Mouse (Mus musculus) erythroblast, embryonic 14.5 days (primary cell): ENCODE measurements around the gene Uqcrh. TPM values are rescaled to one million over a fixed set of nuclear protein-coding genes. Genes with fewer than 3 reads are reported as not detected.
A peak's percentile ranks its signal among the peaks of the same experiment; 100 is the strongest.

Experiments used
- H3K27me3 ChIP-seq: 2 replicates; pipeline ENCODE4 v1.6.1; 2012; ENCODE audit warnings: inconsistent platforms; ENCODE audit not compliant: control insufficient read depth
- H3K36me3 ChIP-seq: 2 replicates; pipeline ENCODE4 v1.6.1; 2012; ENCODE audit warnings: mild to moderate bottlenecking, inconsistent platforms; ENCODE audit not compliant: control insufficient read depth
- H3K4me1 ChIP-seq: 2 replicates; pipeline ENCODE4 v1.6.1; 2012; ENCODE audit warnings: inconsistent platforms; ENCODE audit not compliant: control insufficient read depth
- H3K4me3 ChIP-seq: replicated peaks from 2 replicates; pipeline ENCODE3; 2012; ENCODE audit warnings: moderate library complexity, mild to moderate bottlenecking, inconsistent platforms
- H3K9me3 ChIP-seq: 2 replicates; pipeline ENCODE4 v1.6.1; 2012; ENCODE audit warnings: low read length, inconsistent platforms, mixed read lengths; ENCODE audit not compliant: control insufficient read depth
- GATA1 ChIP-seq: IDR thresholded peaks from 2 replicates; pipeline ENCODE4 v1.6.1; 2012; ENCODE audit warnings: low read length, inconsistent platforms, mixed read lengths
- TAL1 ChIP-seq: IDR thresholded peaks from 3 replicates; pipeline ENCODE4 v1.6.1; 2012; ENCODE audit warnings: low read length, inconsistent platforms, mixed read lengths
- polyA plus RNA-seq: library from polyadenylated mRNA; stranded (reverse); fragments of >175 nt; gene quantifications from 2 replicates; pipeline ENCODE4 v1.2.3, GENCODE M21; 2012

Uqcrh gene
- 12.6 and 16.3 TPM in 2 replicates for polyA plus RNA-seq

DNA sequence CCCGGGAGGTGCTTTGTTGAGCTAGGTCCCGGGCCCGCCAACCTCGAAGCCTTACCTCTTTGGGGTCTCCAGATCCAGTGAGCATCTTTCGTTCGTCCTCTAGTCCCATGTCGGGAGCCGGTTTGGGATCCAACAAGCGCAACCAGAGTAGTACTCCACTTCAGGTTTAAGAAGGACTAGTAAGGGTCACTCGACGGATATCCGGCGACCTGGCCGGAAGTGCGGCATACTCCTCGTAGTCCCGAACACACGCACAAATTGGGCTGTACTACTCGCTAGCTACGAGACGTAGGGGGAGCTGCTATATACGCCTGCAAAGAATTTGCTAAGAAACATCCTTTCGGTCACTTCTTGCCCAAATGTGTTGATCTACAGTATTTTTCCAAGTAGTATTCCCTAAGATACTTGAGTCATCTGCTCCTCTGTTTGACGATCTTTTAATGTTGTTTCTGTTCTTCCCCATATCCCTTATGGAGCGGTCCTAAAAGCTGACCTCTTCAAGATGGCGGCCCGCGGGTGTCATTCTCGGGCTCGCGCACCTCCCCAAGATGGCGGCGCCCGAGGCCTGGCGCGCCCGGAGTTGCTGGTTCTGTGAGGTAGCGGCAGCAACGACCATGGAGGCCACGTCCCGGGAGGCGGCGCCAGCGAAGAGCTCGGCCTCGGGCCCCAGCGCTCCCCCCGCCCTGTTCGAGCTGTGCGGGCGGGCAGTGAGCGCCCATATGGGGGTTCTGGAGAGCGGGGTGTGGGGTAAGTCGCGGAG, at the start of gene Uqcrh, which contains the start of gene Lrrc41:
Gene Uqcrh, minus strand, starts transcription at position 211 of the 760 bp plus-strand sequence.
Gene Lrrc41, plus strand, starts transcription at position 409 of the 760 bp plus-strand sequence.
- H3K4me1 ChIP-seq: peaks cover 47% of the 10 kb centered on the region
- H3K4me3 ChIP-seq: peak within 1 kb of the TSS; percentile 68
- TF ChIP-seq GATA1: no peak
- no peak for TF ChIP-seq TAL1
- no peaks in the 10 kb centered on the region for H3K9me3 ChIP-seq
- peaks cover 44% of the 10 kb centered on the region for H3K36me3 ChIP-seq
- H3K27me3 ChIP-seq: no peaks in the 10 kb centered on the region

DNA sequence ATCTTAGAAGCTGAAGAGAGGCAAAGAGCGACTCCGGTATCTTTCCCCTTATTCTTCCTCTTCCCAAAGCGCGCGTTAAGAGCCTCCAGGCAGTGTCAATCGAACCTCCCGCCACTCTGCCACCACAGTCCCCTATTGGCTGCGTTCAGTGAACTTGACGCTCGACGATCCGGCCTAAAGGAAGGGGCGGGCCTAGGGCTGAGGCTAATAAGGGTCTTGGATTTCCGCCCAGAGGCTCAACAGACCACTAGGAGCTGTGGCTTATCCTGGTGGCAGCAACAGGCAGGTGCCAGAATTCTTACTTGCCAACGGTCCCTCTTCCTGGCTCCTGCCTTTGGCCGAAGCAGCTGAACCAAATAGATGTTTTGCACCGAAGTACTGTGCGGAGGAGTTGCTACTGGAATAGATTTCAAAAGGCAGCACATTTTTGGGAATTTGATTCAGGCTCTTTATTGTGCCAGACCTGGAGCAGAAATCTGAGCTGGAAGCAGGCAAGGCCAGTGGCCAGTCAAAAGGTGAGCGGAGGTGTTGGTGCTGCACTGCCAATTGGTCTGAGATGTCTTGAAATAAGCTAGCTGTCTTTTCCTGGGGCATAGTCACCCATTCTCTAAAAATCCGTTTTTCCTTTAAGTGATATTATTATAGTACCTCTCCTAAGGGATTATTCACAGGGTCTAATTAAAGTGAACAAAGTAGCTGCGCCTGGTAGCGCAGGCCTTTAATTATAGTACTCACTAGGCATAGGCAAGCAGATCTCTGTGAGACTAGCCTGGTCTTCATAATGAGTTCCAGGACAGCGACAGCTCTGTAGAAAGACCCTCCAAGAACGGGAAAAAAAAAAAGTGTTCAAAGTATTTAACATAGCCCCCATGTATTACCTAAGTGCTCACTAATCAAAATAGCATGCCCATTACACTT, 49.0 kb upstream of the Uqcrh start, which contains the start of the genes Rad54l and Pomgnt1:
Gene Rad54l, minus strand, starts transcription at position 89 of the 918 bp plus-strand sequence.
Gene Pomgnt1, plus strand, starts transcription at position 239 of the 918 bp plus-strand sequence.
- no peaks in the 10 kb centered on the region for H3K27me3 ChIP-seq
- H3K4me3 ChIP-seq: peak within 1 kb of the TSS; percentile 69
- TF ChIP-seq GATA1: no peak
- TF ChIP-seq TAL1: no peak

DNA sequence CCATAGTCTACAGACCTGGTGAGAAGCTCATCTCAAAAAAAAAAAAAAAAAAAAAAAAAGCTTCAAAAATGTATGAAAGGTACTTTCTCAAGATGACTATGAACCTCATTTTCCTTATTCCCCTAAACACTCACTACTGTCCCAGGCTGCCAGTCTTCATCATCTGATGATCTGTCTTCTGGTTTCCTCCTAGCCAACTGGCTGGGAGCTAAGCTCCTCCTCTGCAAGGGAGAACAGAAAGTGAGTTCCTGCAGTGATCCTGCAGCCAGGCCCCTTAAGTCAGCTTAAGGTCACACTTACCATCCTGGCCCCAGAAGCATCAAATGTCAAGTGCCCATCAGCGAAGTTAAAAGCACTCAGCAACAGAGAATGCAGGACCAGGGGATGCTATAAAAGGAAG, 47.9 kb upstream of the Uqcrh start:
- peaks cover 51% of the 10 kb centered on the region for H3K4me1 ChIP-seq
- H3K27me3 ChIP-seq: no peaks in the 10 kb centered on the region
- peaks cover 39% of the 10 kb centered on the region for H3K36me3 ChIP-seq
- no peaks in the 10 kb centered on the region for H3K9me3 ChIP-seq
- TF ChIP-seq TAL1: no peak
- TF ChIP-seq GATA1: no peak
- peak overlapping the region; percentile 69 for H3K4me3 ChIP-seq

More for the DNA sequence above, 49.0 kb upstream of the Uqcrh start, which contains the start of the genes Rad54l and Pomgnt1:
- Histone ChIP-seq H3K9me3 (no peaks in the 10 kb centered on the region), H3K36me3 (peaks cover 29% of the 10 kb centered on the region), H3K4me1 (peaks cover 51% of the 10 kb centered on the region)

DNA sequence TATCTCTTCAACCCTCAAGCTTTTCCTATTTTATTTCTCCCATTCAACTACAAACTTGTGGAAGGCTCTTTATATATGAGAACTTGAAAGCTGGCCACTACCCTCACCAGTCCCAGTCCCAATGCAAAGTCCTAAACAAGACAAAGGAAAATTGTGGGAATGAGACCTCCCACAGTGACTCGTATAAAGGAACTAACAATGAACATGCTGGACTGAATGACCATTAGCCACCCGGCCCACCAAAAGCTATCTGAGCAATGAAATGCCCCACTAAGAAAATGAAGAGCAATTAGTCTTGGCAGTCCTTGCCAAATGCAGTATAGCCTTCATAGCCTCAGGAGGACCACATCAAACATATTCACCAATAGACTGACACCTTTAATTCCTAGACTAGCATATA, 36.6 kb upstream of the Uqcrh start:
- H3K4me3 ChIP-seq: no peak overlapping the region
- peaks cover 3% of the 10 kb centered on the region for H3K4me1 ChIP-seq
- H3K36me3 ChIP-seq: peaks cover 91% of the 10 kb centered on the region
- no peaks in the 10 kb centered on the region for H3K27me3 ChIP-seq
- TF ChIP-seq TAL1 (no peak), GATA1 (no peak)
- H3K9me3 ChIP-seq: no peaks in the 10 kb centered on the region

DNA sequence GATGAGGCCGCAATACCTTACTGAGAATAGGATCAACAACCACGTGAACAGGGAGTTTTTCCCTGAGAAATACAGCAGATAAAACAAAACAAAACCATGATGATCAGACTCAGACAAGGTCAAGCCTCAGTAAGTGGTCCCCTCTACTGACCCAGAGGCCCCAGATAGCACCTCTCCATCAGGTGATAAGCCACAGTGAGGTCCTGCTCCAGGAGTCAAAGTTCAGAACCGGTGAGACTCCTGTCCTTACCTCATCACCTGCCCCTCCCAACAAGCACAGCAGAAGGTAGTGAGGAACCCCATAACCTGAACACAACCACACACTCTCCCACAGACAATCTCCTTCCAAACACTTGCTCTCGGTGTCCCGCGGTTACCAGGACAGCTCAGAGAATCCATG, 35.8 kb upstream of the Uqcrh start:
- Histone ChIP-seq H3K36me3 (peaks cover 91% of the 10 kb centered on the region), H3K4me1 (peaks cover 3% of the 10 kb centered on the region), H3K9me3 (no peaks in the 10 kb centered on the region), H3K27me3 (no peaks in the 10 kb centered on the region), H3K4me3 (no peak overlapping the region)
- TF ChIP-seq GATA1: no peak
- TF ChIP-seq TAL1: no peak

DNA sequence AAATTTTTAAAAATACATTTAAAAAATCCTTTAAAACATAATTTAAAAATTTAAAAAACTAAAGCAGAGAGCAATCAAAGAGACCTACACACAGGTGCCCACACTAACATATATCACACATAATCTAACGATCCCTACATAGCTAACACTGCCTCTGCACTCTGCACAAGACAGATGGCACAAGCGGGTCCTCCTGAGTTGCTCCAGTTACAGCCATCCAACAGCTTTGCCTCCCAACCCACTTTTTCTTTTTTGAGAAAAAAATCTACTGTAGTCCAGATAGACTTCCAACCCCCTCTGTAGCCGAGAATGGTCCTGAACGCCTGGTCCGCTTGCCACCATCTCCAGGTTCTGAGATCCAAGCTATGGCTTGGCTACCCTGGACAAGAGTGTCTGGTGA, 30.4 kb upstream of the Uqcrh start:
- H3K4me1 ChIP-seq: peaks cover 23% of the 10 kb centered on the region
- H3K9me3 ChIP-seq: no peaks in the 10 kb centered on the region
- no peaks in the 10 kb centered on the region for H3K27me3 ChIP-seq
- H3K4me3 ChIP-seq: no peak overlapping the region
- TF ChIP-seq GATA1 (no peak), TAL1 (no peak)
- peaks cover 95% of the 10 kb centered on the region for H3K36me3 ChIP-seq

DNA sequence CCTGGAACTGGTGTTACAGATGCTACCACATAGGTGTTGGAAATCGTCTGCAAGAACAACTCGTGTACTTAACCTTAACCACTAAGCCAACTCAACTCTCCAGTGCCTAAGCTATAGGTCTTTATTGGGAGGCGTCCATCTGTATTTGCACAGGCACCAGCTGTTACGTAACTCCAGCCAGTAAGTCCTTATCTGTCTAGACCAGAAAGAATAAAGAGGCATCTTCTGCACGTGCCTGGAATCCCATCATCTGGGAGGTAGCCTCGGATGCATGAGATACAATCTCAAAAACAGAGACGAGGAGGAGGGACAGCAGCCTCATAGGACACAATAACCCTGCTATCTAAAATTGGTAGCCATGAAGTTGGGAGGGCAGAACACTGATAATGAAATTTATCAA, 26.1 kb upstream of the Uqcrh start:
- Histone ChIP-seq H3K9me3 (no peaks in the 10 kb centered on the region), H3K4me3 (no peak overlapping the region), H3K36me3 (peaks cover 100% of the 10 kb centered on the region)

DNA sequence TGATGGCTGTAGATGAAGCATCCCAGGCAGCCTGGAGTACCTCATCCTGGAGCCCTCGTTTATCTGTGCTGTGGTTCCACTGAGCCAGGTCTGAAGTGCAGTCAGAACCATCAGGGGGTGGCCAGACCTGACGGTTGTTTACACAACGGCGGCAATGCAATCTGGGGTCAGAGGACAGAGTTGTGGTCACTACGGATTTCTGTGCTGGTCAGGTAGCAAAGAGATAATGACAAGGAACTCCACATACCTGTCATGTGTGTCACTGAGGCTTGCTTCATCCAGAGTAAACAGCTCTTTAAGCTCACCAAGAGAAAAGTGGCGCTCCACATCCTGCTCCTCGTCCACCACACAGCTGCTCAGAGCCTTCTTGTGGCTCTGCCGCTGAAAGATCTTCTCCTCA, 22.3 kb upstream of the Uqcrh start:
- TF ChIP-seq TAL1 (no peak), GATA1 (no peak)
- Histone ChIP-seq H3K4me1 (peaks cover 25% of the 10 kb centered on the region), H3K4me3 (no peak overlapping the region), H3K9me3 (no peaks in the 10 kb centered on the region), H3K36me3 (peaks cover 99% of the 10 kb centered on the region), H3K27me3 (no peaks in the 10 kb centered on the region)

More for the DNA sequence above, 26.1 kb upstream of the Uqcrh start:
- peaks cover 30% of the 10 kb centered on the region for H3K4me1 ChIP-seq
- TF ChIP-seq GATA1: no peak
- TF ChIP-seq TAL1: peak; percentile 50
- no peaks in the 10 kb centered on the region for H3K27me3 ChIP-seq

DNA sequence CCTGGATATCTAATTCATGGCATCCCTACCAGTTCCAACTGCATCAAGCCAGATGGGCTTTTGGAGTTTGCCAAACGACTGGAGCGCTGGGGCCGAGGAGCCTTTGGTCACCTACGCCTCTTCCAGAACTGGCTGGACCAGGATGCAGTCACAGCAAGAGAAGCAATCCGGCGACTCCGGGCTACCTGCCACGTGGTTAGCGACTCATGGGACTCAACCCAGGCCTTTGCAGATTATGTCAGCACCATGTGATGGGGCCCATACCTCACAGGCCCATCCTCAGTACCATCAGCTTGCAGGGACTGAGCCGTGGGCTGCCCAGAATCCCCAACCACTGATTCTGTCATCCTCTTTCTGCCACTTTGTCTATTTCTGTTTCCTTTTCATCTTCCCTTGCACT, 21.4 kb upstream of the Uqcrh start:
- Histone ChIP-seq H3K36me3 (peaks cover 99% of the 10 kb centered on the region), H3K4me3 (no peak overlapping the region), H3K27me3 (no peaks in the 10 kb centered on the region), H3K9me3 (no peaks in the 10 kb centered on the region), H3K4me1 (peaks cover 17% of the 10 kb centered on the region)
- TF ChIP-seq TAL1: no peak
- TF ChIP-seq GATA1: no peak
